Mouse (Mus musculus): ENCODE measurements around the gene 9130204L05Rik.

Gene 9130204L05Rik

GRCm38 (mm10) chr3:91090703-91091102 is at the start of gene 9130204L05Rik:
TSS of gene 9130204L05Rik (minus strand) at chr3:91090803.
- DNase-seq (ENCODE audit: low spot score in 2 of 2): no peak

GRCm38 (mm10) chr3:91108696-91109095 is 18.1 kb upstream of the 9130204L05Rik start:
- DNase-seq (ENCODE audit: low spot score in 2 of 2): no peak

- DNase-seq (ENCODE audit: low spot score in 2 of 2): no peak
Observed at GRCm38 (mm10) chr3:91059211-91059610, 31.4 kb downstream of the 9130204L05Rik start.

GRCm38 (mm10) chr3:91052654-91053053 is 37.9 kb downstream of the 9130204L05Rik start:
- no peak for DNase-seq (ENCODE audit: low spot score in 2 of 2)

All from spleen, postnatal 14 days (tissue).